ENCODE assay signal across 8 mouse cellular contexts in genomic region chr7:144581559-144582283, GRCm38 (mm10). TPM values are rescaled to one million over a fixed set of nuclear protein-coding genes. Genes with fewer than 3 reads are reported as not detected.
A peak's percentile ranks its signal among the peaks of the same experiment; 100 is the strongest.
DNase-seq lines count a peak whose midpoint lies in the region; ATAC-seq and TF ChIP-seq lines count a peak whose summit lies in the region.

No protein-coding gene starts in this region.

- intact Hi-C loops in left cerebral cortex, adult 2 months (cut with DNase I): loop anchor here (2.0 to 5.0 kb wide), 2 partner anchors 29 to 504 kb away; partner anchors contain the start of gene Ppfia1

- H3K27ac ChIP-seq in left cerebral cortex, adult 2 months: peak overlapping the region; percentile 75

- peak; percentile 55 for TF ChIP-seq CTCF in left cerebral cortex, adult 2 months (IDR thresholded peaks at IDR 0.05)

- peak; percentile 75 for ATAC-seq in common myeloid progenitor, adult 5-6 weeks (replicated peaks; ENCODE audit: low read depth, poor library complexity, severe bottlenecking)
- peak; percentile 70 for ATAC-seq in megakaryocyte, adult 5-6 weeks (ENCODE audit: poor library complexity, severe bottlenecking)

- peak overlapping the region; percentile 60 for H3K4me3 ChIP-seq in left cerebral cortex, adult 2 months

- DNase-seq in ZHBTc4 (ENCODE audit: low read depth, low spot score): peak; percentile 80
- DNase-seq in gastrocnemius, adult 8-10 months (ENCODE audit: low spot score in 2 of 2): peak; percentile 69 to 71
- peak; percentile 53 for DNase-seq in hindlimb bud, embryonic 11.5 days (ENCODE audit: extremely low spot score, low read depth, low spot score)
- DNase-seq in left cerebral cortex, adult 2 months (ENCODE audit: extremely low spot score in 1 of 2, low spot score in 2 of 2): peak; percentile 42 to 55
- peak; percentile 44 to 52 for DNase-seq in right cerebral cortex, adult 2 months (ENCODE audit: low spot score in 2 of 2)
- DNase-seq in urinary bladder, postnatal 14 days (ENCODE audit: low spot score): peak; percentile 85

RNA-seq across cellular contexts. Expression of gene Fadd, which starts 0.5 kb away (rescaled TPM):
- 7.1 and 8.3 TPM in 2 replicates for total RNA-seq in common myeloid progenitor, adult 5-6 weeks (2017)
- total RNA-seq in gastrocnemius, adult 8-10 months (2022): 1 to 10 TPM; 2.1 to 2.7 (median 2.4) TPM
- total RNA-seq in left cerebral cortex, adult 2 months (2021): 1 to 10 TPM; 2.1 to 2.3 TPM
- 7.4 and 7.5 TPM in 2 replicates for total RNA-seq in megakaryocyte, adult 5-6 weeks (2015)
- 2.9 and 4.2 TPM in 2 replicates for total RNA-seq in megakaryocyte, adult 5-6 weeks (2017)

RNA-seq across cellular contexts. Expression of gene Ppfia1, which starts 28.2 kb away (rescaled TPM):
- total RNA-seq in common myeloid progenitor, adult 5-6 weeks (2017): 53.3 and 66.6 TPM in 2 replicates
- total RNA-seq in gastrocnemius, adult 8-10 months (2022): 10 to 100 TPM; 20.8 to 28.2 (median 25.6) TPM
- 10 to 100 TPM; 35.9 to 37.3 TPM for total RNA-seq in left cerebral cortex, adult 2 months (2021)
- 41.0 and 47.8 TPM in 2 replicates for total RNA-seq in megakaryocyte, adult 5-6 weeks (2015)
- 37.9 and 55.4 TPM in 2 replicates for total RNA-seq in megakaryocyte, adult 5-6 weeks (2017)

Comparison
In these comparisons a context has a peak if more than half of its experiments do, and no peak if none do; other contexts are left out.
1. Peak in every context shown above with its lines: DNase-seq, ATAC-seq, H3K4me3 ChIP-seq and H3K27ac ChIP-seq.